ENCODE assay signal across 8 mouse cellular contexts in the genomic region with DNA sequence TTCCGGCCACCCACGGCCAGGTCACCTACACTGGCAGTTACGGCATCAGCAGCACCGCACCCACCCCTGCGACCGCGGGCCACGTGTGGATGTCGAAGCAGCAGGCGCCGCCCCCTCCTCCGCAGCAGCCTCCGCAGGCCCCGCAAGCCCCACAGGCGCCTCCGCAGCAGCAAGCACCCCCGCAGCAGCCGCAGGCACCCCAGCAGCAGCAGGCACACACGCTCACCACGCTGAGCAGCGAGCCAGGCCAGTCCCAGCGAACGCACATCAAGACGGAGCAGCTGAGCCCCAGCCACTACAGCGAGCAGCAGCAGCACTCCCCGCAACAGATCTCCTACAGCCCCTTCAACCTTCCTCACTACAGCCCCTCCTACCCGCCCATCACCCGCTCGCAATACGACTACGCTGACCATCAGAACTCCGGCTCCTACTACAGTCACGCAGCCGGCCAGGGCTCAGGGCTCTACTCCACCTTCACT. TPM values are rescaled to one million over a fixed set of nuclear protein-coding genes. Genes with fewer than 3 reads are reported as not detected.
A peak's percentile ranks its signal among the peaks of the same experiment; 100 is the strongest.
DNase-seq lines count a peak whose midpoint lies in the region; ATAC-seq and TF ChIP-seq lines count a peak whose summit lies in the region.

No protein-coding gene starts in this region.

- peaks cover 28% of the 10 kb centered on the region for H3K4me1 ChIP-seq in kidney, embryonic 16.5 days (ENCODE audit: insufficient read depth, low read length)
- H3K4me1 ChIP-seq in cortical plate, adult 2 months (ENCODE audit: control insufficient read depth, insufficient read depth, low read length), result no peaks in the 10 kb centered on the region
- peaks cover 40% of the 10 kb centered on the region for H3K4me1 ChIP-seq in heart, embryonic 15.5 days (replicated peaks)
- peaks cover 14% of the 10 kb centered on the region for H3K4me1 ChIP-seq in limb, embryonic 14.5 days (ENCODE audit: control insufficient read depth, insufficient read depth, low read length)
- peaks cover 52% of the 10 kb centered on the region for H3K4me1 ChIP-seq in neural tube, embryonic 15.5 days

- no peaks in the 10 kb centered on the region for H3K9me3 ChIP-seq in kidney, embryonic 16.5 days (ENCODE audit: low read length)
- no peaks in the 10 kb centered on the region for H3K9me3 ChIP-seq in heart, embryonic 15.5 days (replicated peaks)
- no peaks in the 10 kb centered on the region for H3K9me3 ChIP-seq in limb, embryonic 14.5 days (ENCODE audit: control insufficient read depth, low read length)
- no peaks in the 10 kb centered on the region for H3K9me3 ChIP-seq in neural tube, embryonic 15.5 days (replicated peaks)

- no peak; the same call in 1 of the 2 replicates for ATAC-seq in kidney, embryonic 16.5 days (ENCODE audit: low FRiP score, low TSS enrichment)
- ATAC-seq in heart, embryonic 15.5 days (replicated peaks; ENCODE audit: insufficient number of reproducible peaks, insufficient read depth, low FRiP score, low read depth), result no peak
- no peak for ATAC-seq in limb, embryonic 14.5 days (ENCODE audit: low FRiP score, low read depth)
- peak; percentile 35 for ATAC-seq in neural tube, embryonic 15.5 days (ENCODE audit: low FRiP score)

- no peak for TF ChIP-seq CTCF in cortical plate, adult 2 months (IDR thresholded peaks at IDR 0.05; ENCODE audit: extremely low read depth, insufficient read depth, low read length)

- TF ChIP-seq POLR2A in cortical plate, adult 2 months (IDR thresholded peaks at IDR 0.05; ENCODE audit: extremely low read depth, insufficient read depth, low read length), result no peak
- 0 out of 2 replicates have a peak, but pooled peaks have one; percentile 8 for TF ChIP-seq POLR2A in limb, embryonic 14.5 days (IDR thresholded peaks at IDR 0.05; ENCODE audit: borderline replicate concordance, extremely low read depth, insufficient read depth, insufficient read length)

- WGBS in kidney, embryonic 16.5 days, result 3% methylated on average over 33 of the region's 34 CpGs
- 2% methylated on average over 33 of the region's 34 CpGs for WGBS in heart, embryonic 15.5 days
- 2% methylated on average over 30 of the region's 34 CpGs for WGBS in limb, embryonic 14.5 days
- under 1% methylated on average over 34 of the region's 34 CpGs for WGBS in neural tube, embryonic 15.5 days

- peaks cover 7% of the 10 kb centered on the region; the same call in 1 of the 2 replicates for H3K27me3 ChIP-seq in kidney, embryonic 16.5 days (ENCODE audit: insufficient read depth, low read length)
- H3K27me3 ChIP-seq in heart, embryonic 15.5 days, result peaks cover 65% of the 10 kb centered on the region
- H3K27me3 ChIP-seq in limb, embryonic 14.5 days (ENCODE audit: control insufficient read depth, insufficient read depth, low read length), result no peaks in the 10 kb centered on the region
- H3K27me3 ChIP-seq in neural tube, embryonic 15.5 days (replicated peaks), result 0 out of 2 replicates have a peak, but pooled peaks cover 5% of the 10 kb centered on the region

- DNase-seq in kidney, postnatal 36 days, result no peak
- peak; percentile 31 for DNase-seq in limb, embryonic 14.5 days (ENCODE audit: low spot score)
- no peak for DNase-seq in urinary bladder, postnatal 10 days (ENCODE audit: low spot score)
- no peak for DNase-seq in urinary bladder, postnatal 4 days (ENCODE audit: low spot score in 2 of 2)

- H3K4me3 ChIP-seq in kidney, embryonic 16.5 days (ENCODE audit: low read length), result peak overlapping the region; percentile 77
- peak overlapping the region; percentile 76 for H3K4me3 ChIP-seq in cortical plate, adult 2 months (ENCODE audit: insufficient read depth, low read length)
- H3K4me3 ChIP-seq in heart, embryonic 15.5 days, result peak overlapping the region; percentile 59
- H3K4me3 ChIP-seq in limb, embryonic 14.5 days (replicated peaks; ENCODE audit: low read length), result peak overlapping the region; percentile 79
- H3K4me3 ChIP-seq in neural tube, embryonic 15.5 days (replicated peaks), result peak overlapping the region; percentile 68

- no peak overlapping the region for H3K27ac ChIP-seq in kidney, embryonic 16.5 days (ENCODE audit: low read length)
- H3K27ac ChIP-seq in cortical plate, adult 2 months (ENCODE audit: insufficient read depth, low read length), result no peak overlapping the region
- H3K27ac ChIP-seq in heart, embryonic 15.5 days, result no peak overlapping the region
- peak overlapping the region; percentile 95 for H3K27ac ChIP-seq in limb, embryonic 14.5 days (replicated peaks; ENCODE audit: low read depth, low read length)
- peak overlapping the region; percentile 84 for H3K27ac ChIP-seq in neural tube, embryonic 15.5 days (replicated peaks)

- H3K4me2 ChIP-seq in kidney, embryonic 16.5 days (replicated peaks; ENCODE audit: low read depth, low read length), result peak overlapping the region; percentile 95
- H3K4me2 ChIP-seq in heart, embryonic 15.5 days, result peak overlapping the region; percentile 87
- H3K4me2 ChIP-seq in limb, embryonic 14.5 days (replicated peaks; ENCODE audit: low read depth, low read length, severe bottlenecking), result peak overlapping the region; percentile 93
- peak overlapping the region; percentile 92 for H3K4me2 ChIP-seq in neural tube, embryonic 15.5 days

- H3K9ac ChIP-seq in kidney, embryonic 16.5 days (replicated peaks; ENCODE audit: low read length), result peak overlapping the region; percentile 80
- H3K9ac ChIP-seq in heart, embryonic 15.5 days, result 0 out of 2 replicates have a peak overlapping the region, but pooled peaks have one; percentile 38
- peak overlapping the region; percentile 77 for H3K9ac ChIP-seq in limb, embryonic 14.5 days (ENCODE audit: low read depth, low read length, severe bottlenecking)
- H3K9ac ChIP-seq in neural tube, embryonic 15.5 days (replicated peaks), result peak overlapping the region; percentile 66

- no peaks in the 10 kb centered on the region for H3K36me3 ChIP-seq in kidney, embryonic 16.5 days (ENCODE audit: insufficient read depth, low read length)
- H3K36me3 ChIP-seq in heart, embryonic 15.5 days, result no peaks in the 10 kb centered on the region
- H3K36me3 ChIP-seq in limb, embryonic 14.5 days (ENCODE audit: control insufficient read depth, insufficient read depth, low read length), result peaks cover 23% of the 10 kb centered on the region
- no peaks in the 10 kb centered on the region for H3K36me3 ChIP-seq in neural tube, embryonic 15.5 days

RNA-seq across cellular contexts. Expression of a gene that starts 2.9 kb away (rescaled TPM):
- 28.0 and 31.9 TPM in 2 replicates for polyA plus RNA-seq in kidney, embryonic 16.5 days (2015; fragmentation: Nextera tagmentation; extraction: Ambion mirVana)
- 19.2 and 21.8 TPM in 2 replicates for polyA plus RNA-seq in cortical plate, adult 2 months (2012; rRNA removed)
- 24.7 and 27.7 TPM in 2 replicates for polyA plus RNA-seq in heart, embryonic 15.5 days (2015; fragmentation: Nextera tagmentation; extraction: Ambion mirVana)
- 70.2 and 110 TPM in 2 replicates for polyA plus RNA-seq in limb, embryonic 14.5 days (2012; rRNA removed)
- 98.2 and 132 TPM in 2 replicates for polyA plus RNA-seq in limb, embryonic 14.5 days (2014; fragmentation: Nextera tagmentation; extraction: Ambion mirVana)
- 35.1 and 38.8 TPM in 2 replicates for polyA plus RNA-seq in neural tube, embryonic 15.5 days (2015; fragmentation: Nextera tagmentation; extraction: Ambion mirVana)

Comparison
In these comparisons a context has a peak if more than half of its experiments do, and no peak if none do; other contexts are left out.
1. H3K27ac ChIP-seq: peak in limb, embryonic 14.5 days (single experiment) and neural tube, embryonic 15.5 days (single experiment); none in kidney, embryonic 16.5 days (single experiment), cortical plate, adult 2 months (single experiment) and heart, embryonic 15.5 days (single experiment).
2. Peak in every context shown above with its lines, with median percentiles within 50 percentile points of each other: H3K4me2 ChIP-seq, H3K4me3 ChIP-seq and H3K9ac ChIP-seq.